Mouse (Mus musculus) v-Abl transformed pro-B cells (cell line): Measurements from ENCODE around the gene Tprkb.
"Not testable (repeated sequence)": the region's sequence is repeated elsewhere in the genome, so short reads cannot be mapped to it uniquely, and the experiment has no call there.

ENCODE experiments used
- in situ Hi-C, 2 experiments: fragments of 400-800 bp; cut with MboI; formaldehyde crosslinking; loops; one replicate each; pipeline ENCODE4 v1.15.1; 2025; ENCODE audit not compliant: unreplicated experiment in 2 of 2

Gene Tprkb

GRCm38 (mm10) chr6:85911587-85911986, at the start of gene Tprkb:
TSS of gene Tprkb (plus strand) at chr6:85911865.
- in situ Hi-C loops: loop anchor here (10.0 to 25.0 kb wide), 3 partner anchors 257 to 449 kb away; partner anchors contain the start of genes Alms1 (in 1 of the 2), Cct7 (in 1 of the 2) and Pradc1 (in 1 of the 2)

GRCm38 (mm10) chr6:85862565-85862964, 49.1 kb upstream of the Tprkb start:
- in situ Hi-C loops: no loop called here

GRCm38 (mm10) chr6:85863136-85863535, 48.5 kb upstream of the Tprkb start:
- in situ Hi-C loops: no loop called here

- in situ Hi-C loops: no loop called here
These were observed 47.8 kb upstream of the Tprkb start for GRCm38 (mm10) chr6:85863840-85864239.

- in situ Hi-C loops: not testable (repeated sequence)
These were observed 46.6 kb upstream of the Tprkb start for GRCm38 (mm10) chr6:85864900-85865639.

- in situ Hi-C loops: not testable (repeated sequence)
These were observed 45.5 kb upstream of the Tprkb start for GRCm38 (mm10) chr6:85866166-85866565.

- in situ Hi-C loops: not testable (repeated sequence)
These were observed 44.7 kb upstream of the Tprkb start for GRCm38 (mm10) chr6:85866995-85867394.

GRCm38 (mm10) chr6:85867726-85868690, 43.7 kb upstream of the Tprkb start:
- in situ Hi-C loops: no loop called here

GRCm38 (mm10) chr6:85869006-85869405, 42.7 kb upstream of the Tprkb start, which contains the start of gene Nat8f2:
TSS of gene Nat8f2 (minus strand) at chr6:85869158.
- in situ Hi-C loops: not testable (repeated sequence)

- in situ Hi-C loops: not testable (repeated sequence)
These were observed 28.4 kb upstream of the Tprkb start for GRCm38 (mm10) chr6:85883246-85883645.

GRCm38 (mm10) chr6:85884311-85884710, 27.4 kb upstream of the Tprkb start:
- in situ Hi-C loops: no loop called here

GRCm38 (mm10) chr6:85888961-85889360, 22.7 kb upstream of the Tprkb start:
- in situ Hi-C loops: no loop called here

GRCm38 (mm10) chr6:85895061-85895648, 16.5 kb upstream of the Tprkb start:
- in situ Hi-C loops: not testable (repeated sequence)

- in situ Hi-C loops: not testable (repeated sequence)
These were observed 12.8 kb upstream of the Tprkb start for GRCm38 (mm10) chr6:85898596-85899475.

GRCm38 (mm10) chr6:85902303-85902702, 9.4 kb upstream of the Tprkb start:
- in situ Hi-C loops: loop anchor here in 1 of 2 experiments (25.0 kb wide), 1 partner anchor 440 kb away; the partner anchor contains the start of genes Cct7 and Pradc1

- in situ Hi-C loops: loop anchor here in 1 of 2 experiments (25.0 kb wide), 1 partner anchor 442 kb away; the partner anchor contains the start of genes Cct7 and Pradc1
These were observed 7.0 kb upstream of the Tprkb start, which contains the start of gene Nat8f4 for GRCm38 (mm10) chr6:85904642-85905061. TSS of gene Nat8f4 (minus strand) at chr6:85904884.

- in situ Hi-C loops: loop anchor here in 1 of 2 experiments (25.0 kb wide), 1 partner anchor 445 kb away; the partner anchor contains the start of genes Cct7 and Pradc1
These were observed 4.7 kb upstream of the Tprkb start for GRCm38 (mm10) chr6:85906911-85907351.

GRCm38 (mm10) chr6:85908341-85908740, 3.3 kb upstream of the Tprkb start:
- in situ Hi-C loops: loop anchor here in 1 of 2 experiments (25.0 kb wide), 1 partner anchor 446 kb away; the partner anchor contains the start of genes Cct7 and Pradc1

- in situ Hi-C loops: loop anchor here (10.0 to 25.0 kb wide), 3 partner anchors 255 to 447 kb away; partner anchors contain the start of genes Alms1 (in 1 of the 2), Cct7 (in 1 of the 2) and Pradc1 (in 1 of the 2)
These were observed 2.0 kb upstream of the Tprkb start for GRCm38 (mm10) chr6:85909704-85910103.
